Mouse (Mus musculus) inflammation-experienced regulatory T-cells, adult 6 months (primary cell): ENCODE measurements around the gene Iqschfp. TPM values are rescaled to one million over a fixed set of nuclear protein-coding genes. Genes with fewer than 3 reads are reported as not detected.

Source experiments
- ATAC-seq: one replicate; pipeline ENCODE4 v1.8.0; 2017
- polyA plus RNA-seq, 3 experiments: library from polyadenylated mRNA; unstranded; fragments of 100-300 nt; shearing (Covaris generic); gene quantifications; one replicate each; pipeline ENCODE4 v1.2.1; 2017

The Iqschfp gene
- polyA plus RNA-seq, 3 experiments from 2014 or later = not detected

GRCm38 (mm10) chr3:68542944-68543501, 651.0 kb downstream of the Iqschfp start:
- ATAC-seq = no peak

DNA sequence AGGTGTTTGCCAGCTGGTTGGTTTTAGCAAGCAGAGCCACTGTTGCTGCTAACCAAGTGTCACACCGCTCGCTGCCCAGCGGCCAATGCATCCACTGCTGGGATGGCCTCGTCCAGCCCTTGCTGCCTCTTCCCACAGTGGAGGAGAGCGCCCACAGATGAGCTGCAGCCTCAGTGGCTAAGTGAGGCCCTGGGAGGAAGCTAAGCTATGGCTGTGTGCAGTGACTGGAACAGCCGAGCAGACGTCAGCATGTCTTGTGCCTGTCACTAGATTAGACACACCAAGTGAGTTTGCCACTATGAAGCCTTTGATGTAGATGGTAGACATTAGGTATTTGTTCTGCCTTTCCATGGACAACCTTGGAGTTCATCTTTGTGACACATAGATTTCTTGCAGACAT, 652.8 kb downstream of the Iqschfp start:
- no peak for ATAC-seq

- ATAC-seq = no peak
Observed at GRCm38 (mm10) chr3:68545898-68546297, 653.9 kb downstream of the Iqschfp start.

DNA sequence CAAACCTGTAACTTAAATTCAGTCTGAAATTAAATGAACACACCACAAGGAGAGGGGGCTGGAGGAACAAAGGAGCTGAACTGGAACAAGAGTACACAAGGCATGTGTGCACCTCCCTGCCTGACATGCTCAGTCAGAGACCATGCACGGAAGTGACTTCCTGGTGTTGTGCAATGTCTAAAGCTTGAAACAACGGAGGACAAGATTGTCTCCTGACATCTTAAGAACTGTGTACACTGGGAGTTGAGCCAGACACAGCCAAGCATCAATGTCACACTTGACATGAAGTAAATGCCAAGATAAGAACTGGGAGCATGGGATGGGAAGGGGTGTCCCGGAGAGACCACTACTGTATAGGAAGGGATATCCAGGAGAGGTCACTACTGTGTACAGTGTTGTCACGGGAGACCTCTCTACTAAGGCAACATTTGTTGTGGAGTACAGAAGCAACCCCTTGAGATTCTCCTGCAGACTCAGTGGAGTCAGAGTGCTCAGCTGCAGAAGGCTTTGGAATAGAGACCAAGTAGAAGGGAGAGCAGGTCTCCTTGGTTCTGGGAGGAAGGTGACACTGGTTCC, 663.1 kb downstream of the Iqschfp start:
- ATAC-seq = no peak

DNA sequence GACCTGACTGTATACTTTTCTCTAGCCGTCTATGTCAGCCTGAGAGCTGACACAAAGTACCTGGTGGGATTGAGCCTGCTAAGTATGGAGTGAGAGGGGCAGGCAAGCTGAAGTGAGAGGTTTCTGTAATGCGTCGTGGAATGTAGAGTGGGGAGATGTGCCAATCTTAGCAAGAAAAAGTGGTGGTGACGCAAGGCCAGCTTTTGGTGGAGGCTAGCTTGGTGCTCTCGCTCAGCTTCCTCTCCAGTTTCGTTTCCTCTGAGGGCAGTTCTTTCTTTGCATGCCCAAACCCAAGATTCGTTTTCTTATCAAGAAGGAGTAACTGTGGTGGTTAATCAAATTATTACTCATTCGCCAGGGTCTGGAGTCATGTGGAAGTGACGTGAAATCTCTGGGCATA, 664.9 kb downstream of the Iqschfp start:
- no peak for ATAC-seq

DNA sequence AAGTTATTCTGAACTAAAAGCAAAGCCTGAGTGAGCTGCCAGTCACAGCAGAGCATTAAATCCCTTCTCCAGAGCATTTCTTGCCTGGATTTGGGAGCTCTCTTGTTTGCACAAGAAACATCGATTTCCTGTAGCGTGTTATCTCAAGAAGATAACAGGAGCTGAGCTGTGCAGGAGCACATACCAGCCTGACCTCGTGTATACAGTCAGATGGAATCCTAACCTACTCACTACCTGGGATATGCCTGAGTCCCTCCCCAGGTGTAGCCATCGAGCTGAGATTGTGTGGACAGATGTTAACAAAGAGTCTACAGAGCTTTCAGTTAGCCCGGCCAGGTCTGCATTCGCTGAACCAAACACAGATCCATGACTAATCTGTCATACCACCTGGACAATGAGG, 666.7 kb downstream of the Iqschfp start:
- ATAC-seq = no peak

DNA sequence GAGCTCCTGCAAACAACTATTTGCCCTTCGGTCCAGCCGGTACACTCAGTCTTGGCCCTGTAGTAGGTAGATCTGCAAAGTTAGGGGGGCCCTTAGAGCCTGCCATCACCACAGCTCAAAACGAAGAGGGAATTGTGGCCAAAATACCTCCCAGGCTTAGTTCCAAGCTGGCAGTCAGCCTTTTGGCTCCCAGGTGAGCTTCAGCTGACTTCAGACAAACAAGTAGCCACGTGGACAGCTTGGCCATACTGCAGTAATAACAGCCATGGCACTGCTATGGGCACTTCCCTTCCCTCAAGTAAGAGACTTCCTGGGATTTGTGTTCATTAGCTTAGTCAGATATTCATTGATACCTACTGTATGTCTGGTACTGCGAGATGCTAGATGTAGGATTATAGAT, 668.0 kb downstream of the Iqschfp start:
- ATAC-seq = no peak

- ATAC-seq = no peak
Observed at GRCm38 (mm10) chr3:68562838-68563237, 670.8 kb downstream of the Iqschfp start.

DNA sequence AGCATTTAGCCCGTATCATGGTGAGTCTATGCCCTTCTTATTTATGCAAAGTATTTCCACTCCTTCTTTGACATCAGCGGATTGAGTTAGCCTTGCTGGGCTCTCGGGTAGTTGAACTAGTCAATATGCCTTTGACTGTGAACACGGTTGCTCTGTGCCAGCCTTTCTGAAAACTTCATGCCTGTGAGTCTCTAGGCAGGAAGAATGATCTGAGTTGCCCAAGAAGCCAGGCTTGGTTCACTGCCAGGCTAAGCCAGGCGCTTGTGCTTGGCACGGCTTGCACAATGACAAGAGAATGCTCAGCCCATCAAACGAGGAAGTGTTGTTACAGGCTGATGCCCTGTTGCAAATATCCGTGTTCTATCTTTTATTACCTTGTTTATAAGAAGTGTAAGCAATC, 671.9 kb downstream of the Iqschfp start:
- ATAC-seq = no peak

- no peak for ATAC-seq
Observed at GRCm38 (mm10) chr3:68564978-68565674, 673.1 kb downstream of the Iqschfp start.

- no peak for ATAC-seq
Observed at GRCm38 (mm10) chr3:68565675-68566055, 673.6 kb downstream of the Iqschfp start.

DNA sequence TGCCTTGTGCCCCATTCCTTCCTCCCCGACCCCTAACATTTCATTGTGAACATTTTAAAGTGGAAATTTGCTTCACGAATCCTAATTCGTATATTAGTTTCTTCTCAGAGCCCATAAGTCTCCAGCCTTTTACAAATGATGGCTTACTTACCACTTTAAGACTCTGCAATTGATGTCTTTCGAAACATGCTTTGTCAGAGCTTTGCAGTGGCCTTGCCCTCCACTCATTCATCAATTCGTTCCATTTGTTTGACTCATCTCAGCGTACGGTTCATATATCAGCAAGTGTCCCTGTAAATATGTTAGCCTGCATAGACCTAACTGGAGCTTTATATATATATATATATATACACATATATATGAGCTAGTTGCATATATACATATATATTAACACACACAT, 675.5 kb downstream of the Iqschfp start:
- ATAC-seq = no peak

DNA sequence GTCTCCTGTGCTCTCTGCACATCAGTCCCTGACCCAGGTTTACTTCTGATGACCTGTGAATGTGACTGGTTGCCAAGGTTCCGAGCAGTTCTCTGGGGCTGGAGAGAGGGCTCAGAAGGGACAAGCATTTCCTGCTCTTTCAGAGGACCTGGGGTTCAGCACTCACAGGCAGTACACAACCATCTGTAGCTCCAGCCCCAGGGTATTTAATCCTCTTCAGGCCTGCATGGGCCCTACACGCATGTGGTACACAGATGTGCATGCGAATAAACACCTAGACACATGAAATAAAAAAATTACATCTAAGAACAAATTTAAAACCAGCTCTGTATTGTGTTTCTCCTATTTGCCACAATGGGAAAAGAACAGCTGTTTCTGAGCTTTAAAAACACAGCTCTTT, 676.1 kb downstream of the Iqschfp start:
- ATAC-seq = no peak

DNA sequence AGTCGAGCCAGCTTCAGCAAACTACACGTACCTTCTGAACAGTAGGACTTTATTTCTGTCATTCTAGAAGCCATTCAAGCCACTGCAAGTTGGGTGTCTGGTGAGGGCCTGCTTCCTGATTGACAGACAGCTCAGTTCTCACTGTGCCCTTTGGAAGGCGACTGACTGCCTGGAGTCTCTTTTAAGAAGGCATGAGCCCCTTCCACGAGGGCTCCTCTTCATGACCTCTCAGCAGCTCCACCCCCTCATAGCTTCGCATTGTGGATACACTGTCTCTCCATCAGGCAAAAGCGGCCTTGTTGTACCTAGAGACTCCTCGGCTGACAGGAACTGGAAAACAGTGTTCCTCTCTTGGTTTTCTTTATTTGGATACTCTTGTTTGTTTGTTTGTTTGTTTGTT, 676.7 kb downstream of the Iqschfp start:
- ATAC-seq = no peak

GRCm38 (mm10) chr3:68570319-68570718, 678.3 kb downstream of the Iqschfp start:
- ATAC-seq = no peak

DNA sequence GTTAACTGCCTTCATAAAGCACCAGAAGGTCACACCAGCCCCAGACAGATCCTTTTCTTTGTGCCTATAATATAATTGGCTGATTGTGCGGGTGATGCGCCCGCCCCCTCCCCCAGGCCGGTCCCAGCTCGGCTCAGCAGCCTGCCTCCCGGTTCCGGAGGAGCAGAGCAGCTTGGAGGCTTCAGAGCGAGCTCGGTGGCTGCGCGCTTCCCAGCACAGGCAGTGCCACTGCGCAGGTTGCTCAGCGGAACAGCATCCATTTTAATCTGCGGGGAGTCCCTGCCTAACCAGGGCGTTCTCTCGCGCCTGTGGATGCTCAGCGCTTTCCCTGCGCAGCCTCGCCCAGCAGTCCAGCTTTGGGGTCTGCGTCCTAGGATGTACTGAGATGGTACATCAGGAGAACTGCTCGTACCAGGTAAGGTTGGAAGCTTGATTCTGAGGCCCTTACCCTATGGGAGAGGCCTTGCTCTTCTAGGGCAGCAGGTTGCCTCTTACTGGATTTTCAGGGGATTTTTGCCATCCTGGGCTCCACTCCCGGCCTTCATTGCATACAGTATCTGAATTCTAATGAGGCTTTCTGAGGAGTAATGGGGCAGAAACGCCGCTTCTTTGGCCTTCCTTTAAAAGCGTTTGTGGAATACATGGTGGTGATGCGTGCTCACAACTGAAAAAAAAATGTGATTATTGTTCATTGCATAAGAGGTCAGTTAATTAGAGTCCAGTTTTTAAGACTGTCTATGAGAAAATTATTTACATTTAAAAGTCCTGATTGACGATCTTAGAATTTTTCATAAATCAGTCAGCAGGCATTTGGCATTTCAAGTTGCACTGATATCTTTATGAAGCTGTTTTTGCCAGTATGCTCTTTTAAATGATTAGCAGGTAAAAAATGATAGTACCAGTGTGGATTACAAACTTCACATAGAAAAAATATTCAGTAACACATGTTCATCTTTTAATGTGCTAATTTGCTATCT, 680.5 kb downstream of the Iqschfp start:
- no peak for ATAC-seq

DNA sequence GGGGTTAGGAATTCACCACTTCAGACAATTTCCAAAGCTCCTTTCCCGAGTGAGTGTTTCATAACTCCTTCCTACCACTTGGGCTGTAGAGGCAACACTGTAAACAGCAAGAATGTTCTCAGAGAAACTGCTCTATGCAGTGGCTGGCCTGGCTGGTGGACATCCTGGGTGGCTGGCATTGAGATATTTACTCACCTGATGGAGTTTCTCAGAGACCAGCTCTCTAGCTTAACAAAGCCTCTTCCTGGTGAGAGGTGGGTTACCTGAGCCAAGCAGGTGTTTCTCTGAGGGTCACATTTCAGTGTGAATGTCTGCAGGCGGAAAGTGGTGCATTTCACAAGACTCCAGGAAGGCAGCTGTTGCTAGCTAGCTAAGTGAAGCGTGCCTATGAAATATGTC, 681.2 kb downstream of the Iqschfp start:
- ATAC-seq = no peak

DNA sequence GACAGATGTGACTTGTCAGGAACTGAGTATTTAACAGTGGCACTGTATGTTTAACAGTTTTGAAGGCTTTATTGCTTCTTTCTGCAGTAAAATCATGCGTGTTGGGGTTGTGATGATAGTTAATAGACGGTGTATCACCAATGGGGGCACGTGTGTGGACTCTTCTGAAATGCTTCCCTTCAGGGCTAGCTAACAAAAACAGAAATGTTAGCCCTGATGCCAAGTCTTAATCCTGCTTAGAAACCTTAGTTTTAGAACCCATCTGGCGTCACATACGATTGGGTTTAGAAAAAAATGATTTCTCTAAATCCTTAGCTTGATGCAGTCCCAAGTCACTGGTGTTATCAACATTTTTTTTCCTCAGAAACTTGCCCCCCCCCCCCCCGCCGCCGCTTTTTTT, 682.1 kb downstream of the Iqschfp start:
- ATAC-seq = no peak

DNA sequence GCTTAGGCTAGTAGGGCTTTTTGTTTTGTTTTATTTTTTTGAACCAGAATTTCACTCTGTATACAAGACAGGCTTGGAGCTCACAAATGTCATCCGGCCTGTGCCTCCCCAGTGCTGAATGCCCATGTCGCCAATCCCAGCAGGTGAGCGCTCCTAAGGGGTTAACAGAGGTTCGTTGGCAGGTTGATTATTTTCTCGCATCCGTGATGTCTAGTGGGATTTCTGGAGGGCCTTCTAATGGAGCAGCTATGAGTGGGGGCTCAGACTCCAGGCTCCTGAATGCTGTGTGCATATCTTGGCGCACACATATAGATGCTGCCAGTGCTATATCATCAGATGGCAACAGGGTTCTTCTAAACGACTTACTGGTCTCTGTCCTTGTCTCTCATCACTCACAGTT, 682.5 kb downstream of the Iqschfp start:
- no peak for ATAC-seq

DNA sequence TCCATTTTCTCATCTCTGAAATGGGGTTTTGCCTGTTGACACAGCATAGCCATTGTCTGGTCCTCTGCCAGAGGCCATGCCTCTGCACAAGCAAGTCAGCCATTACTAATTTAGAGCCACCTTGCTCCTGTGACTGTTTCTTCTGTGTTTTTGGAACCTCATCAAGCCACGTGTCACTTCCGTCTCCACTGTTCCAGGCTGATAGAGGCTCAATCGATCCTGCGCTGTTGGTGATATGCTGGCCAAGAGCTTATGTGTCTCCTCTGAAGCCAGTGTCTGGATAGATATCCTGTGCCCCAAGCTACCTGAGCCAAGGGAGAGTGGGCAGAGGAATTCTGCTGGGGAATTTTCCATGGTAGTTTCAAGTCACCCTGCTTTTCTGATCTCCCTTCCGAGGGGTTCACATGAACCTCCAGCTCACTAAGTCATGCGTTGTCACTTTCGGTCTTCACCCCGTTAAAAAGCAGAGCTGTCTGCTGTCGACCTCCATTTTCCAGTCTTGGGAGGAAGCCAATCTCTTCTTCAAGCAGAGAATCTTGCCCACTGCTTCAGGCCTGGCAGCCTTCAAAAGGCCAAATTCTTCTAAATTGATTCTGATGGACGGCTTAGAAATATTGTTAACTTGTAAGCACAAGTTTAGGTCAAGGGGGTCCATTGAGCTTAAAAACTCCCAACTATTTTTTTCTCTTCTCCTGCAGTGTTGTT, 683.8 kb downstream of the Iqschfp start:
- ATAC-seq = no peak

- ATAC-seq = no peak
Observed at GRCm38 (mm10) chr3:68576431-68576830, 684.4 kb downstream of the Iqschfp start.

- ATAC-seq = no peak
Observed at GRCm38 (mm10) chr3:68576948-68577347, 684.9 kb downstream of the Iqschfp start.

GRCm38 (mm10) chr3:68581591-68581990, 689.6 kb downstream of the Iqschfp start:
- no peak for ATAC-seq
